Mouse (Mus musculus): ENCODE data around the gene Ccr6. TPM values are rescaled to one million over a fixed set of nuclear protein-coding genes. Genes with fewer than 3 reads are reported as not detected.

Gene Ccr6
- polyA plus RNA-seq, 1 experiment, result not detected

DNA sequence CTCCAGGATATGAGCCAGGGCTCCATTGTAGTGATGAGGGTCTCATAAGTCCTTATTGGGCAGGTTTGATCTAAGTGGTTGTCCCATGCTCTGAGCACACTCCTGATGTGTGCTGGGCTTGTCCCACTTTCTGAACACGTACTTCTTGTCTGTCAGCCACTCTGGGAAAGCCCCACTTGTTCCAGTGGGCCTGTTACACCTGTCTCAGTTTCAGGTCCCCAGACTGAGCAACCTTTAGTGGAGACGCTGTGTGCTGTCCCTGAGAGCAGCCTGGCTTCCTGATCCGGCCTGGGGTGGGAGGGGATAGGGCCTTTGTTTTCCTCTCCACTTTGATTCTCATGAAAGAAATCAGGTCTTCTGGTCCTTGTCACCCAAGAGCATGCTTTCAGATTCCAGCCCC, 25.7 kb upstream of the Ccr6 start:
- Histone ChIP-seq H3K4me1 (ENCODE audit: control insufficient read depth, insufficient read depth, low read length) (no peaks in the 10 kb centered on the region), H3K4me3 (ENCODE audit: insufficient read depth, low read length) (no peak overlapping the region), H3K27ac (ENCODE audit: insufficient read depth, low read length) (no peak overlapping the region)
- TF ChIP-seq CTCF (IDR thresholded peaks at IDR 0.05; ENCODE audit: borderline replicate concordance, insufficient read depth, low read length), result no peak
- TF ChIP-seq POLR2A (IDR thresholded peaks at IDR 0.05; ENCODE audit: low read depth, low read length), result no peak

DNA sequence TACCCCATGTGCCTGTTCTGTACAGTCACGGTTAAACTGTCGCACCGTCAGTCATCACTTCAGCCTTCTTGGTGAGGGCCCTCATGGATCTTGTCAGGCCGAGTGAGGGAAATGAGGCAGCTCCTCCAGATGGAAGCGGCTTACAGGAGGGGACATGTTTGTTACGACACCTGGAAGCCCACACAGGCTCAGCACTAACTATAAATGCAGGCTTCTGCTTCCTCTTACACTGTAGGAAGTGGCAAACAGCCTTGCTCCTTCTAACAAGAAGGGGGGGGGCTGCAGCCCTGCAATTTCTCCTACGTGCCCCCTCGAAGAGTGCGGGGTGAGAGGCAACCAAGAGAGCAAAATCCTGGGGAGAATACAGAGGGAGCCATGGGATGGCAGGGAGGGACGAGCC, 25.2 kb upstream of the Ccr6 start:
- H3K4me1 ChIP-seq (ENCODE audit: control insufficient read depth, insufficient read depth, low read length), result no peaks in the 10 kb centered on the region
- H3K27ac ChIP-seq (ENCODE audit: insufficient read depth, low read length), result no peak overlapping the region
- TF ChIP-seq CTCF (IDR thresholded peaks at IDR 0.05; ENCODE audit: borderline replicate concordance, insufficient read depth, low read length) (no peak), POLR2A (IDR thresholded peaks at IDR 0.05; ENCODE audit: low read depth, low read length) (no peak)
- H3K4me3 ChIP-seq (ENCODE audit: insufficient read depth, low read length), result no peak overlapping the region

DNA sequence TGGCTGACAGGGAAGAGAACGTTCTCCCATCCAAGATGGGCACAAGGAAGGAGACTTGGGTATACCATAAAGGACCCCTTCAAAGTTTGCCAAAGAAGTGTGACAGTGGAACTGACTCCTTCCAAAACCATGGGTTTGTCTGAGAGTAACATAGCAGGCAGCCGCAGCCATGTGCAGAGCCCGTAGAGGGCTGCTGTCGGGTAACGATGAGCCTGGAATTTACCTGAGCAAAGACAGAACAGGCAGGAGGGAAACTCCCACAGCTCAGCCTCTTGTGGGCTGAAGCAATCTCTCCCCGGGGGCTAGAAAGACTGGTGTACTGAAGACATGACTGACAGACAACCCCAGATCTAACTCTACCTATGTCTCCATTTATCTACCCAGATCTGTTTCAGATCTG, 24.4 kb upstream of the Ccr6 start:
- Histone ChIP-seq H3K27ac (ENCODE audit: insufficient read depth, low read length) (no peak overlapping the region), H3K4me3 (ENCODE audit: insufficient read depth, low read length) (no peak overlapping the region), H3K4me1 (ENCODE audit: control insufficient read depth, insufficient read depth, low read length) (no peaks in the 10 kb centered on the region)
- no peak for TF ChIP-seq POLR2A (IDR thresholded peaks at IDR 0.05; ENCODE audit: low read depth, low read length)
- no peak for TF ChIP-seq CTCF (IDR thresholded peaks at IDR 0.05; ENCODE audit: borderline replicate concordance, insufficient read depth, low read length)

DNA sequence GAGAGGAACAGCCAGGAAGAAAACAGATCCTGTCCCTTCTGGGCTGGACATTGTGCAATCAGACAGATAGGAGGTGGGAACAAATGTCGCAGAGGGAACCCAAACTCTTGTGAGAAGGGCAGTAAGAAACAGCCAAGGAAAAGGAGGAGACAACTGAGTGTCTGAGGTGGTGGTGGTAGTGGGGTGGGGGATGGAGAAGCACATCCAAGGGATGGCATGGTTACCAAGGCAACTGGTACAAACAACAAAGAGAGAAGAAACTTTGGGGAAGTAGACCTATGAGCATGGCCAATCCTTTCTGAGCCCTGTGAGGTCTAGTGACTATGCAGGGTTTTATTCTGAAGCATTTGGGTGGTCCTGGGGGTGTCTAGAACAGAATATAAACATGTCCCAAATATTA, 21.5 kb upstream of the Ccr6 start:
- Histone ChIP-seq H3K4me3 (ENCODE audit: insufficient read depth, low read length) (no peak overlapping the region), H3K27ac (ENCODE audit: insufficient read depth, low read length) (no peak overlapping the region), H3K4me1 (ENCODE audit: control insufficient read depth, insufficient read depth, low read length) (no peaks in the 10 kb centered on the region)
- TF ChIP-seq CTCF (IDR thresholded peaks at IDR 0.05; ENCODE audit: borderline replicate concordance, insufficient read depth, low read length) (no peak), POLR2A (IDR thresholded peaks at IDR 0.05; ENCODE audit: low read depth, low read length) (no peak)

DNA sequence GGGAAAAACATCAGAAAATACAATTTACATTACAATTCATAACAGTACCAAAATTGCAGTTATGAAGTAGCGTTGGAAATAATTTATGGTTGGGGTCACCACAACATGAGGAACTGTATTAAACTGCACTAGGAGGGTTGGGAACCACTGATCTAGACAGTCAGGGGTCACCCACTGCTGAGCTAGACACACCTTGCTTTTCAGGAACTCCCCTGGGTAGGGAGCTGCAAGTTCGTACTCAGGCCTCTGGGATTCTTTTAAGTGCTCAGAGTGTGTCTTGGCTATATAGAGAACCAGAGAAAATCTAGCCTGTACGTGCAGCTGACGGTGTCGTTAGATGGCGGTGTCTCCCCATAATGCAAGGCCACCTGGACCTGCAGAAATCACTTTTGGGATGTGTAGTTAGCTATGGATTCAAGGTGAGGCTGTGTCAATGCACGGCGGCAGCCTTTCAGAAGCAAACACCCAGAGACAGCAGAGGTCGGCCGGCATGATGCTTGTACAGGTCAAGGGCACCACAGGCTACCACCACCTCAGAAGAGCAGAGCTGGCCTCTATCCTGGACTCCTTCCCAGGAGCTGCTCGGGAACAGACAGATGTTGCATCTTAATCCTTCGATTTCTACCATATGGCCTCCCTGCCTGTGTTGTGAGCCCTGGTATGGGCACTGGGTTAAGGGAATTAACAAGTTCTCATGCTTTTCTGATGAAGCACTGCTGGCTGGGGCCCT, 20.7 kb upstream of the Ccr6 start:
- Histone ChIP-seq H3K27ac (ENCODE audit: insufficient read depth, low read length) (no peak overlapping the region), H3K4me3 (ENCODE audit: insufficient read depth, low read length) (no peak overlapping the region), H3K4me1 (ENCODE audit: control insufficient read depth, insufficient read depth, low read length) (no peaks in the 10 kb centered on the region)
- no peak for TF ChIP-seq CTCF (IDR thresholded peaks at IDR 0.05; ENCODE audit: borderline replicate concordance, insufficient read depth, low read length)
- no peak for TF ChIP-seq POLR2A (IDR thresholded peaks at IDR 0.05; ENCODE audit: low read depth, low read length)

DNA sequence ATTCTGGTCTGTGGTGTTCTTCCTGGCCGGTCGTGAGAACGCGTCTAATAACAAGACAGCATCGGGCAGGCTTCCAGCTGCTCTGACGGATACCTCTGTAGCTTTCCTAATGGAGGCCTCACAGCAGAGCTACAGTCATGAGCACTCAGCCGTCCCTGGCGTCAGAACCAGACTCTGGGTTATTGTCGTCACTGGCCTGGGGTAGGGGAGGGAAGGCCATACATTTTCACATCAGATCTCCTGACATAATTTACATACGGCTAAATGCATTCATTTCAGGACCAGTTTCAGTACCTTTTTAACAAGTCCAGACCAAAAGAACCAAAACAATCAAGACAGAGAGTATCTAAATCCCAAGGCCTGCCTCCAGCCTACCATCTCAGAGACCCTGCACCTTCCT, 12.6 kb upstream of the Ccr6 start:
- TF ChIP-seq POLR2A (IDR thresholded peaks at IDR 0.05; ENCODE audit: low read depth, low read length) (no peak), CTCF (IDR thresholded peaks at IDR 0.05; ENCODE audit: borderline replicate concordance, insufficient read depth, low read length) (no peak)
- Histone ChIP-seq H3K4me3 (ENCODE audit: insufficient read depth, low read length) (no peak overlapping the region), H3K4me1 (ENCODE audit: control insufficient read depth, insufficient read depth, low read length) (no peaks in the 10 kb centered on the region), H3K27ac (ENCODE audit: insufficient read depth, low read length) (no peak overlapping the region)

DNA sequence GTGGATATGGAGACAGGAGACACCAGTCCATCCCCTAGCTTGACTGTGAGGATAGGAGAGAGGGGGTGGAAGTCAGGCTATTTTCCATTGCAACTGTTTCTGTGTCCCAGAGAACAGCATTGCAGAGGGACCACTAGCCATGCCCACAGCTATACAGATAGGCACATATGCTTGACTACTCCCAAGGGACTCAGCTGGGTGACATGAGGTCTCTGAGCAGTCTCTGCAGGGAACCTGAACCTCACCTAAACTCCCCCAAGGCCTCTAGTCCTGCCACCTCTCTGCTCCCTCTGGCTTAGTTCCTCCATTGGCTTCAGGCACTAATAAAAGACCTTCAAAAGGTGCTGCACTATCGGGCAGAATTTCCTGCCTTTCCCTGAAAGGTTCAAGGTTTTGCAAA, 11.8 kb upstream of the Ccr6 start:
- no peak for TF ChIP-seq POLR2A (IDR thresholded peaks at IDR 0.05; ENCODE audit: low read depth, low read length)
- TF ChIP-seq CTCF (IDR thresholded peaks at IDR 0.05; ENCODE audit: borderline replicate concordance, insufficient read depth, low read length), result no peak

DNA sequence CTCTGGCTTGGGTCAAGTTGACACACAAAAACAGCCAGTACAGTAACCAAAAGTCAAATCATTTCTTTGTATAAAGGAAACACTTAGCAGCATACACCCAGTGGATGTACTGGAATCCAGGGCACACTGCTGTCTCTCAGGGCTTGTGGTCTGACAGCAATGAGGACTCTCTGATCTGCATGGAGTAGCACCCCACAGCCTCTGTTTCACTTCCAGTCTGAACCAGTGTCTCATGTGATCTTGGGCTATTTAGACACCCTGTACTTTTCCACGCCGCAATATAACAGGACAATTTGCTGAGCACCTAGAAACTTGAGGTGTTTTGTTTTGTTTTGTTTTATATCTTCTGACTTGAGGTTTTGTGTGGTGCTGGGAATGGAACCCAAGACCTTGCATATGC, 10.7 kb upstream of the Ccr6 start:
- Histone ChIP-seq H3K4me3 (ENCODE audit: insufficient read depth, low read length) (no peak overlapping the region), H3K27ac (ENCODE audit: insufficient read depth, low read length) (no peak overlapping the region), H3K4me1 (ENCODE audit: control insufficient read depth, insufficient read depth, low read length) (no peaks in the 10 kb centered on the region)
- no peak for TF ChIP-seq POLR2A (IDR thresholded peaks at IDR 0.05; ENCODE audit: low read depth, low read length)
- TF ChIP-seq CTCF (IDR thresholded peaks at IDR 0.05; ENCODE audit: borderline replicate concordance, insufficient read depth, low read length), result no peak

More for the DNA sequence above, 11.8 kb upstream of the Ccr6 start:
- H3K27ac ChIP-seq (ENCODE audit: insufficient read depth, low read length), result no peak overlapping the region
- no peak overlapping the region for H3K4me3 ChIP-seq (ENCODE audit: insufficient read depth, low read length)
- no peaks in the 10 kb centered on the region for H3K4me1 ChIP-seq (ENCODE audit: control insufficient read depth, insufficient read depth, low read length)

DNA sequence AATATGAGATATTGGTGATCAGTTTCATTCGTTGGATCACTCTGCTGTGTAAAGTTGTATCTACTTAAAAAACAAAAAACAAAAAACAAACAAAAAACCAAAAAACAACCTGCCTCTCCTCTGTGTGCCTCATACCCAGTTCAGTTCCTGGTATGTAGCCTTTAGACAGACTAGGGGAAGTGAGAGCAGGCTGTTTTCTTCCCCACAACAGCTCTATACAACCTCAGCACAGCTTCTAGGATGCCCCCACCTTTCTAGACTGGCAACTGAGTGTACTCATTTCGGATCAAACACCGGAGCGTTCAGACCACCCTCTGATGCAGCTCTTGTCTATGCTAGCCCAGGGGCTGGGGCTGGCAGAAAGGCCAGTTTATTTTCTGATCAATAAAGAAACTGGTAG, 10.1 kb upstream of the Ccr6 start:
- TF ChIP-seq CTCF (IDR thresholded peaks at IDR 0.05; ENCODE audit: borderline replicate concordance, insufficient read depth, low read length) (no peak), POLR2A (IDR thresholded peaks at IDR 0.05; ENCODE audit: low read depth, low read length) (no peak)
- Histone ChIP-seq H3K4me3 (ENCODE audit: insufficient read depth, low read length) (no peak overlapping the region), H3K4me1 (ENCODE audit: control insufficient read depth, insufficient read depth, low read length) (no peaks in the 10 kb centered on the region), H3K27ac (ENCODE audit: insufficient read depth, low read length) (no peak overlapping the region)

DNA sequence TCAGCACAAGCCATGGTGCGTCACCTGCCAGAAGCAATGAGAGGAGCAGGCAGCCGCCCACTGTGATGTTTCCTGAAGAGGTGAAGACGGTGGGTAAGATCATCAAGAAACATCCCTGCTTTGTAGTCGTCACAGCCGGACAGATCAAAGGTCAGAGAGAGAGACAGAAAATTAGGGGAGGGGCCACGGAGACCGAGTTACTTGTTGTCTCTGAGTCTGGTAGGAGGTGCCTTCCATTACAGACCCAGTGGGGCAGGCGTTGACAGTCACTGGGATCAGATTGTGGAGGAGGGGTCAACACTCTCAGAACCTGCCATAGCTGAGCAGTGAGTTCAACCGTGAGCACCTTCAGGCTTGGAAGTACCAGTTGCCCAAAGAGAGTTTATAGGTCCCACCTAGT, 7.2 kb upstream of the Ccr6 start:
- H3K27ac ChIP-seq (ENCODE audit: insufficient read depth, low read length), result no peak overlapping the region
- no peaks in the 10 kb centered on the region for H3K4me1 ChIP-seq (ENCODE audit: control insufficient read depth, insufficient read depth, low read length)
- TF ChIP-seq CTCF (IDR thresholded peaks at IDR 0.05; ENCODE audit: borderline replicate concordance, insufficient read depth, low read length) (no peak), POLR2A (IDR thresholded peaks at IDR 0.05; ENCODE audit: low read depth, low read length) (no peak)
- H3K4me3 ChIP-seq (ENCODE audit: insufficient read depth, low read length), result no peak overlapping the region
